Mouse (Mus musculus) ovary, postnatal 36 days (tissue): Measurements from ENCODE around the gene Flrt3.

Source experiments
- DNase-seq: peaks from one replicate; pipeline ENCODE4 v3.0.0; 2022; ENCODE audit warnings: low spot score, mixed read lengths

Gene Flrt3

GRCm38 (mm10) chr2:140670963-140671702 lies at the start of gene Flrt3:
Gene Flrt3 (minus strand): TSS chr2:140671469.
- DNase-seq, result peak; percentile 74

GRCm38 (mm10) chr2:140717407-140717806 lies 46.1 kb upstream of the Flrt3 start:
- no peak for DNase-seq

GRCm38 (mm10) chr2:140715822-140716221 lies 44.6 kb upstream of the Flrt3 start:
- no peak for DNase-seq

DNA sequence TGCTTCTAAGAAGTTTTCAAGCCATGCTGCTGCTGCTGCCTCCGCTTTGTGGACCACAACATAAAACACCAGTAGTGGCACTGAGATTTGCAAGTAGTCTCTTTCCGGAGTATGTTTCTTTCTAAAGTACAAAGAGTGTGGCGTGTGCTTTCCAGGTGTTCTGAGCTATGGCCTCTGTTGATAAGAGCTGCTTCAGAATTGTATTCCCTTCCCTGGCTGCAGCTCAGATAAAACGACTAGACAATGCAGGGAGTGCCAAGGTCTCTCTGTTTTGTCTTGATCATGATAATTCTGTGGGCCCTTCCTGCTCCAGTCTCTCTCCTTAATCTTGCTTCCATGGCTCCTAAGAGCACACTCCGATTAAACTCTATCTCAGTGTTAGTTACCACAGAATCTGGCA lies 36.3 kb upstream of the Flrt3 start:
- DNase-seq, result no peak

DNA sequence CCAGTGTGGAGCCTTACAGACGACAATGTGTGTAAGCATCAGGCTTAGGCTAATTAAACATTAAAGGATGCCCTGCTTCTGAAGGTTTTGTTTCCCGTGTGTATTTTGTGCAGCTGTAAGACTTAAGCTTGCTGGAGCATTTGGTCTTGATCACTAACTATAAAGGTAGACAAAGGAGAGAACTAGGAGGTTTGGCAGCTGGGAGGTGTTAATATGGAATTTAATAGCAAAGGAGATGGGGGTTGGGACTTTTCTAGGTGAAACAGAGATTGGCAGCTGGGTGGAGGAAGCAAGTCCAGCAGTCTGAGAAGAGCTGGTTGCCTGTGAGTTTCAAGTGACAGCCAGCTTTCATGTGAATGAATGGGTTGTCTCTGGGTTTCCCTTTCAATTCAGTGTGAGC lies 34.0 kb upstream of the Flrt3 start:
- DNase-seq, result no peak

- DNase-seq, result no peak
These were observed 32.9 kb upstream of the Flrt3 start for GRCm38 (mm10) chr2:140704146-140704545.

- DNase-seq, result no peak
These were observed 32.1 kb upstream of the Flrt3 start for GRCm38 (mm10) chr2:140703377-140703776.

DNA sequence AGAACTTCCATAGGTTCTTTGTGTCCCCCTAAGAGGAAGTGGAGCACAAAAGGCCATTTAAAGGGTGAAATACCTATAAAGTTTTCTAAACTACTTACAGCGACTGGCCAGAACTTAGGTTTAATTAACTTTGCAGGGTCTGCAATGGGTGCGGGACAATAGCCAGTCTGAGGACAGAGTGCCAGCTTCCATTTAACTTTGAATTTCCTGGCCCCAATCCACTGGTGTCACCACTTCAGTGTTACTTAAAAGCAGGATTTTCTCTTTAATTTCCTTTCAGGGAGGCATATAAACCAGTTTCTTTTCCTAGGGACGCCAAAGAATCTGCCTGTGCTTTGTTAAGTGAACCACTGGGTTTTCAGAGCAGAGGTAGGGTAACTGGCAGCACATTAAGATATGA lies 27.3 kb upstream of the Flrt3 start:
- no peak for DNase-seq

DNA sequence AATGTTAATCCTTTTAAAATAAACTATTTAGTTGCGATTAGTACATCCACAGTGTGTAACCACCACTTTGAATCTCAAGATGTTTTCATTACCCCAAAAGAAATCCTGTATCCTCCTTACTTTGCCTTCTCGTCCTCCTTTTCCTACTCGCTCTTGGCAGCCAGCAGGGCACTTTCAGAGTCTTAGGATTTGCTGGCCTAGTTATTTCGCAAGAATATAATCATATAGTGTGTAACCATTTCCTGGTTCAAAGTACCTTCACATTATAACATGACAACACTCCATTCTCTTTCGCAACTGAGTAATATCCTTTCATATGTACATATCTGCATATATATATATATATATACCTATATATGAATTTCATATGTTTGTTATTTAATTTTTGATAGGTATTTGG lies 22.6 kb upstream of the Flrt3 start:
- DNase-seq, result no peak

- DNase-seq, result no peak
These were observed 21.2 kb upstream of the Flrt3 start for GRCm38 (mm10) chr2:140692461-140692860.

DNA sequence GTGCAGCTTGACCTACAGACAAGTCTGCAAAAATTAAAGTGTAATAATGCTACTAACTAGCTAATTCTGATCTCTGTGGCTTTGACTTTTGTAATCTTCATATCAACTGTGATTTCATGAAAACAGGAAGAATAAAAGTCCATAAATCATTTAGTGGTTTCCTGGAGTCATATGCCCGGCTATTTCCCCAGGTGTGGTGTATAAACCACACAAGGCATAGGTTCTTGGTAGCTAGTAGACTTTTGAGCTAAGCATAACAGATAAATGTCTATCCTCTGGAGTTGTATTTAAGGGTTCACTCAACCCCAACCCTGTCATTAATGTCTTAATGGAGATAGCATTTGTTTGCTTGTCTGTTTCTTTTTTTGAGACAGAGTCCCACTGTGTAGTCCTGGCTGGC lies 20.1 kb upstream of the Flrt3 start:
- no peak for DNase-seq

- no peak for DNase-seq
These were observed 19.6 kb upstream of the Flrt3 start for GRCm38 (mm10) chr2:140690906-140691305.

DNA sequence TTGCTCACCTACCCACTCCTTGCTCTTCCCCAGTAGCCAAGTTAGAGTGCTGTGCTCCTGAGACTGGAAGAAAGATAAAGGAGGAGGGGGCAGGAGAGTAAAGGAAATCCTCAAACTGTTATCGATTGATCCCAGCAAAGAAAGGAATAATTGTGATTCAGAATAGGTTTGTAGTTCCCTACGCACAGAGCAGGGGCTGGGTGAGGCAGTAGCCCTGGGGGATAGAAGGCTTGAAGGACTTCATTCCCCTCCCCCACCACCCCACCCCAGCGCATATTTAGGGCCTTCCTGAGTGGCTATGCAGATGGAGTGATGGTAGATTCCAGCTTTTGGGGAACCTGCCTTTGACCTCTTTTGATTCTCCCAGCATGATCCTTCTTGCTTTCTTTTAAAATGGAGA lies 5.5 kb upstream of the Flrt3 start:
- no peak for DNase-seq

GRCm38 (mm10) chr2:140673466-140673865 lies 2.2 kb upstream of the Flrt3 start:
- no peak for DNase-seq

DNA sequence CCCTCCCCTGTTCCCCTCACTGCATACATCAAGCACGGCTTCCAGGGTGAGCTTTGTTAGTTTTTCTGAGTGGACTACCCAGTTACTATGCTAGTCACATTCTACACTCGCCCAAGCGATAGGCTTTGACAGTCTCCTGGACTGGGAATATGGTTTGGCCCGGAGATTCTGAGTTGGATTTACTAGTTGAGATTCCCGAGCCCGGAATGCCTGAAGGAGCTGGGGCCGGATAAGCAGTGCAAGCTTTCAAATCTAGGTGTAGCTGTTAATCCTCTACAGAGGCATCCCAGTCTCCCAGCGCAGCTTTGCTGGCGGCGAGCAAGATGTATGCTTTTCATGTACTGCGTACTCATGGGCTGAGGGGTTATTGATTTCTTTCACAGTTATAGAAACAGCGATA lies 812 bp downstream of the Flrt3 start:
- peak; percentile 31 for DNase-seq

- no peak for DNase-seq
These were observed 1.5 kb downstream of the Flrt3 start for GRCm38 (mm10) chr2:140669786-140670185.

- no peak for DNase-seq
These were observed 2.2 kb downstream of the Flrt3 start for GRCm38 (mm10) chr2:140669081-140669480.

DNA sequence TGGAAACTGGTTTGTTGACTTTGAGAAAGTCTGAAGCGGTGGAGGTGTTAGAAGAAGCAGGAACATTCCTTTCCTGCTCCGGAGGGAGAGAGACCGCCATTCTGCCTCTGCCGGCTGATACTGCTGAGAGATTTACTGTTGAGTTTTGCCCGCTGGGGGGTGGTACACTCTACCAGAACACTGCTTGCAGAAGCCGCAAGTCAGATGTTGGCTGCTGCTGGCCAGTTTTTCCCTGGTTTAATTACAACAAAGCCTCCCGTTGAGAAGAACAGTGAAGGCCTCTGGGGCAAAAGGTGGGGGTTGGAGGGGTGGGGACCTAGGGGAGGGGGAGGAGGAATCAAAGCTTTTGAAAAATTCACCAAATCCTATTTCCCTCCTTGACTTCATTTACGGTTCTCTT lies 3.0 kb downstream of the Flrt3 start:
- DNase-seq, result peak; percentile 63

- DNase-seq, result no peak
These were observed 3.8 kb downstream of the Flrt3 start for GRCm38 (mm10) chr2:140667261-140668047.

- no peak for DNase-seq
These were observed 4.4 kb downstream of the Flrt3 start for GRCm38 (mm10) chr2:140666846-140667245.

DNA sequence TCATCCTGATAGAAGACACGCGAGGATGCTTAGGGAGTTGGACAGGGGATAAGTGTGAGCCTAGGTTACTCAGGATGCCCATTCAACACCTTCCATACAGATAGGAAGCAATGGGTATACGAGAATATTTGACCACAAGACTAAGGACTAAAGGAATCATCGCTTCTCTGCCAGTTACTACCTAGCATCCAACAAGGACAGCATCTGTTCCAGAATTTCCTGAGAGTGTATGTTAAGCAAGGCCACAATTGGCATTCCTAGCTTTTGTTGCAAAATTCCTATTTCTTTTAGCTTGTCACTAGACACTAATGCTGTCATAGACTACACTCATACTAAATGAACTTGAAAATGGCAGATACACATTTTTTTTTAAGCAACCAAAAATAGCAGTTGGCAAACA lies 6.9 kb downstream of the Flrt3 start:
- DNase-seq, result no peak

DNA sequence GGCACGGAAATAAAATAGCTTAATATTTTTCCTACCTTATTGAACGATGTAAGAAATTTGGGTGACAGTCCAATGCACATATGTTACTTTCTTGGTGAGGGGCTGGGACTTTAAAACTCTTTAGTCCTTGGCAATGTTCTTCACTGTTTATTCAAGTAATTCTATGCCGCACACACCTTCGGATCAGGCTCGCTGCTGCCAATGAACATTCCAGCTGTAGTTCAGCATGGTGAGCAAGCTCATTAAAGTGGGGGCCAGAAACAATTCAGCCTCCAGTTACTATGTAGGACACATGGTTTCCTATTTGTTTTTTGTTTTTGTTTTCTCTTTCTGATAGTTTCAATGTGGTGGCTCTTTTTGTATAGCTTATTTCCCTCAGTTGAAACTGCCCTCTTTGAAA lies 8.6 kb downstream of the Flrt3 start:
- no peak for DNase-seq

- DNase-seq, result no peak
These were observed 17.3 kb downstream of the Flrt3 start for GRCm38 (mm10) chr2:140653978-140654377.

GRCm38 (mm10) chr2:140653481-140653880 lies 17.8 kb downstream of the Flrt3 start:
- no peak for DNase-seq
